Mouse (Mus musculus): Measurements from ENCODE around the gene Gm1604a.
"Not testable (repeated sequence)": the region's sequence is repeated elsewhere in the genome, so short reads cannot be mapped to it uniquely, and the experiment has no call there.

DNA sequence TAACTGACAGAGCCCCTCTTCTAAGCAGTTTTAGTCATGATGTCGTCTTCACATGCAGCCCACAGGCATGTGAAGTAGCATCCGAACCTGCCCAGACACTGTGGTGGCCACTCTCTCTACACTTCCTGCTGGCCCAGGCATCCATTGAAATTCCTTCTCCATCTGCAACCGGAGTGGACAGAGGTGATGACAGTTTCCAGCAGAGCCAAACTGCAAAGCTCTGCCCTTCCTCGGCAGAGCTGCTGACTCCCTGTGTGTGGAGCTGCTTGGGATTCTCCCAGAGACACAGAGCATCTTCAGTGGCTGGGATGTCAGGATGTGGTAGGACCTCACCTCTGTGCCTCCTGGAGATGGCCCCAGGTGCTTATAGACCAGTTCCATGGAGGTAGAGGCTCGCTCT is 59.2 kb downstream of the Gm1604a start:
- not testable (repeated sequence) for TF ChIP-seq CTCF (IDR thresholded peaks at IDR 0.05; ENCODE audit: extremely low read depth, insufficient read length, insufficient replicate concordance, low read depth, low read length); POLR2A (IDR thresholded peaks at IDR 0.05; ENCODE audit: low read depth, low read length)
